Mouse (Mus musculus) liver, embryonic 16.5 days (tissue): ENCODE data around the gene Thada. TPM values are rescaled to one million over a fixed set of nuclear protein-coding genes. Genes with fewer than 3 reads are reported as not detected.

ENCODE experiments used
- ATAC-seq: fragments of 200-750 bp; cut with Nextera tagmentation; 2 replicates; pipeline ENCODE4 v1.8.0; 2017; ENCODE audit warnings: low read depth, mild to moderate bottlenecking, moderate number of reproducible peaks, moderate library complexity
- H3K27ac ChIP-seq: fragments of 300-500 bp; sonication (generic); 2 replicates; pipeline ENCODE4 v1.5.1; 2014; ENCODE audit warnings: mild to moderate bottlenecking, low read length
- H3K27me3 ChIP-seq: fragments of 300-500 bp; sonication (generic); 2 replicates; pipeline ENCODE4 v1.6.1; 2014; ENCODE audit warnings: low read depth, low read length, mixed read lengths; ENCODE audit not compliant: control insufficient read depth, insufficient read depth
- H3K36me3 ChIP-seq: fragments of 300-500 bp; sonication (generic); 2 replicates; pipeline ENCODE4 v1.6.1; 2014; ENCODE audit warnings: mild to moderate bottlenecking; ENCODE audit not compliant: control insufficient read depth, insufficient read depth
- H3K4me1 ChIP-seq: fragments of 300-500 bp; sonication (generic); 2 replicates; pipeline ENCODE4 v1.6.1; 2014; ENCODE audit warnings: low read depth, low read length, mixed read lengths; ENCODE audit not compliant: control insufficient read depth
- H3K4me2 ChIP-seq: fragments of 300-500 bp; sonication (generic); 2 replicates; pipeline ENCODE4 v1.6.1; 2014; ENCODE audit warnings: low read depth, low read length, mixed read lengths
- H3K4me3 ChIP-seq: fragments of 300-500 bp; sonication (generic); 2 replicates; pipeline ENCODE4 v1.5.1; 2014; ENCODE audit warnings: low read depth, mild to moderate bottlenecking, low read length
- H3K9ac ChIP-seq: fragments of 300-500 bp; sonication (generic); 2 replicates; pipeline ENCODE4 v1.6.1; 2014; ENCODE audit warnings: low read depth, low read length
- H3K9me3 ChIP-seq: fragments of 300-500 bp; sonication (generic); replicated peaks from 2 replicates; pipeline ENCODE4 v1.6.1; 2016; ENCODE audit warnings: low read length; ENCODE audit not compliant: control insufficient read depth
- WGBS: fragments of 180-500 bp; shearing (Covaris S2); extraction: QIAGEN DNeasy Blood & Tissue Kit; methylation state at CpG from one replicate; pipeline ENCODE4 v1.1.7; 2014; ENCODE audit not compliant: insufficient replicate concordance; 5-methylcytosine and 5-hydroxymethylcytosine counted together
- polyA plus RNA-seq: library from polyadenylated mRNA; unstranded; fragments of >200 nt; fragmentation: Nextera tagmentation; extraction: Ambion mirVana; gene quantifications from 2 replicates; pipeline ENCODE4 v1.2.1, GENCODE M21; 2015

Thada gene
- polyA plus RNA-seq, 1 experiment from 2014 or later = 2.2 TPM

DNA sequence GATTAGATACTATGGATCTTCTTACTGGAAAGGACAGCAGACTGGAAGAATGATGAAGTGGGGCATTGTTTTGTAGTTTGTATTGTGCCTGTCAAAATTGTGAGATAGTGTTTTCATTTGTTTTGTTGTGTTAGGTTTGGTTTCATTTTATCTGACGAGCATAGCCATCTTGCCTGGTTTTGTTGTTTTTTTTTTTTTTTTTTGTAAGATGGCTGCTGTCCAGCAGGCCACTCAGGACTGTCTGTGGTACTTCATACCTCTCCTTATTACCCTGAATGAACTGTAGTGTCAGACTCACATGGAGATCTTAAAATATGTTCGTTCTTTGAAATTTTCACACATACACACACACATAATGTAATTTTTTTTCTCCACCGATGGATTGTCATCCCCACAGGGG is 36.3 kb upstream of the Thada start:
- Histone ChIP-seq H3K4me3 (no peak overlapping the region), H3K36me3 (no peaks in the 10 kb centered on the region), H3K4me1 (no peaks in the 10 kb centered on the region), H3K9ac (no peak overlapping the region), H3K27ac (no peak overlapping the region), H3K4me2 (no peak overlapping the region), H3K9me3 (no peaks in the 10 kb centered on the region), H3K27me3 (no peaks in the 10 kb centered on the region)
- WGBS = 60% methylated on average over 3 of the region's 3 CpGs
- no peak for ATAC-seq

DNA sequence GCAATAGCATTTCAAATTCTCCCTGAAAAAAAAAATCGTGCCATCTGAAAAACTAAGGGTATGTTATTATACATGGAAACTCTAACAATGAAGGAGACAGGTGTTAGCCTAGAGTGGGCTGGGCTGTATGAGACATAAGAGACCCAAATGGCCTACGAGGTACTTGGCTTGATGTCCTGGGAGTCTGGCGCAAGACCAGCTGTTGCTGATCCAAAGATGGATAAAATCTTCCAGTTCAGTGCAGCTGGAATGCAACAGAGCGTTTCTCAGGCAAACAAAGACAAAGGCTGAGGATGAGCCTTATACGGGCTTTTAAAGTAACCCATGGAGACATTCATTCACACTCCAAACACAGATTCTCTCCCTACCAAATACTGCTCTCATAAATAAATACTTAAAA is 32.6 kb upstream of the Thada start:
- Histone ChIP-seq H3K27me3 (no peaks in the 10 kb centered on the region), H3K4me1 (no peaks in the 10 kb centered on the region), H3K9me3 (no peaks in the 10 kb centered on the region), H3K27ac (no peak overlapping the region), H3K4me3 (no peak overlapping the region), H3K9ac (no peak overlapping the region), H3K4me2 (no peak overlapping the region), H3K36me3 (no peaks in the 10 kb centered on the region)
- ATAC-seq = no peak
- WGBS = 59% methylated on average over 5 of the region's 5 CpGs

DNA sequence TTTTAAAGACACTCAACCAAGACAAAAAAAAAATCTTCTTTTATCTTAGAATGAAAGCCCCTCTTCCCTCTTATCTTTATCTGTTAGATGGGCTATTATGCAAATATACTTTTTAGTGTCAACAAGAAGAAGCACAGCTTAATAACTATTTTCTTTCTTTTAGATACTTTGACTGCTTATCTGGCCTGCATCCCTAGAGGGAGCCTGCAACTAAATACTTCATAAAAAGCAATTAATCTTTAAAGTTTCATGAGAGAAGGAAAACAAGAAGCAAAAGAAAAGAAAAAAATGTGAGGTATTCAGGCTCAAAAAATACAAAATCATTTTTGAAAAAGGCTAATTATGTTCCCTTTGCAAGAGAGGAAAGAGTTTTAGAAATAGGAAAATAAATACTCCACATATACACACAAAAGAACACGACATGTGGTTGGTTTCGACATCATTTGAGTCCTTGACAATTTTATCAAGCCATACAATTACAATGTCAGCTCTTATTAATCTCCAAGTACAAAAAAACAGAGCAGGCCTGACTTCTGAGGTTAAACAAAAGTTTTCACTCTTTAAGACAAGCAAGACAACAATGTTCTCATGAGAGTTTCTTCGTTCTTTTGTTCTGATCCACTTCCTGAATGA is 32.1 kb upstream of the Thada start:
- no peak overlapping the region for H3K4me2 ChIP-seq
- ATAC-seq = no peak
- H3K9me3 ChIP-seq = no peaks in the 10 kb centered on the region
- no peaks in the 10 kb centered on the region for H3K36me3 ChIP-seq
- no peak overlapping the region for H3K4me3 ChIP-seq
- H3K9ac ChIP-seq = no peak overlapping the region
- H3K27me3 ChIP-seq = no peaks in the 10 kb centered on the region
- no peak overlapping the region for H3K27ac ChIP-seq
- WGBS = 58% methylated on average over 3 of the region's 3 CpGs
- H3K4me1 ChIP-seq = no peaks in the 10 kb centered on the region

DNA sequence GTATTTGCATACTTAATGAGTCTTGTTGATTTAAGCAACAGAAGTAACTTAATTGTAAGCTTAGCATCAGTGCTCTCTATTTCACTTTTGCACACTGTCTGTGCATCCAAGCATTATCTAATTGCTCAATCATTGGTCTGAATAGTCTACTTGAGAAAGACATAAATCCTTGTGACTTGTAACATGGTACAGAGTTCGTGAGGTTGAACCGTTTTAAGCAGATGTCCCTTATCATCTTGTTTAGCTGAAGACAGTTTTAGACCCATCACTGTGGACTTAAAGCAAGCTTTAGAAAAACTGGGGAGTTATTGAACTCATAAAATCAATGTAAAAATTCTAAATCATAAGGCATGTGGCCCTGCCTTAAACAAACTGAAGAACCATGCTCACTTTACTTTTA is 31.6 kb upstream of the Thada start:
- Histone ChIP-seq H3K27ac (no peak overlapping the region), H3K4me3 (no peak overlapping the region), H3K27me3 (no peaks in the 10 kb centered on the region), H3K9ac (no peak overlapping the region), H3K9me3 (no peaks in the 10 kb centered on the region), H3K4me2 (no peak overlapping the region), H3K36me3 (no peaks in the 10 kb centered on the region), H3K4me1 (no peaks in the 10 kb centered on the region)
- ATAC-seq = no peak
- 36% methylated on average over 2 of the region's 2 CpGs for WGBS

DNA sequence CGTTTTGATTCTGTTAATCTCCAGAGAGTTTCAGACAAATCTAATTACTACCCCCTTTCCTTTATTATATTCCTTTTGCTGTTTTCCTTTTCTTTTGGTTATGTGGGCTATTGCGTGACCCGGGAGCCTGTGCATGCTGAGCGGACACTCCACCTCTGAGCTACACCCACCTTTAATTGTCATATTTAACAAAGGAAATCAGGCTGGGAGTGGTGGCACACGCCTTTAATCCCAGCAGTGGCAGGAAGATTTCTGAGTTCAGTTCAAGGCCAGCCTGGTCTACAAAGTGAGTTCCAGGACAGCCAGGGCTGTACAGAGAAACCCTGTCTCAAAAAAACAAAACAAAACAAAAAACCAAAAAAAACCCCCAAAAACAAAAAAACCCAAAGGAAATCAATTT is 31.0 kb upstream of the Thada start:
- 72% methylated on average over 5 of the region's 5 CpGs for WGBS
- Histone ChIP-seq H3K4me2 (no peak overlapping the region), H3K27me3 (no peaks in the 10 kb centered on the region), H3K36me3 (no peaks in the 10 kb centered on the region), H3K9ac (no peak overlapping the region), H3K4me3 (no peak overlapping the region), H3K4me1 (no peaks in the 10 kb centered on the region), H3K9me3 (no peaks in the 10 kb centered on the region), H3K27ac (no peak overlapping the region)
- no peak for ATAC-seq

DNA sequence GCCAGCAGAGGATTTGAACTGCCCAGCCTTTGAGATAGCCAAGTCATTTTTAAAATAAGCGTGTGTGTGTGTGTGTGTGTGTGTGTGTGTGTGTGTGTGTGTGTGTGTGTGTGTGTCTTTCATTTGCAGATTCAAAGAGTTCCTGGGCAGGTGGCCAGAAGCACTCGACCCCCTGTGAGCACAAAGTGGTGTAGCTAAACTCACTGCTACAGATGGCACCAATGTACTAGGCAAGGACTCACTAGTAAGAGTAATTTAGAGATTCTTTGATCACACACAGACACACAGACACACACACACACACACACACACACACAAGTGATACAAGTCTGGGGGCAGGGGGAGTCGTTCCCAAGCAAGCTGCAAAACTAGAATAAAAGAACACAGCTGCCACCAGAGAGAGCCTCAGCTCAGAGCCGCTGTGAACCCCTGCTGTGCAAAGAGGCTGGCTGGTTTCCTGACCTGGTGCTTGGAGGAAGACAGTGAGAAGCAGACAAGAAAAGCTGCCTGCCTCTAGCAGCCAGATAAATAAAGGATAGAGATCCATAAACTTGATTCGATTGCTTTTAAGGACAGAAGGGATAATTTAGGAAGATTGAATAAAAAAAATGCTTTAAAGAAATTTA is 26.4 kb upstream of the Thada start:
- 46% methylated on average over 5 of the region's 5 CpGs for WGBS
- H3K36me3 ChIP-seq = no peaks in the 10 kb centered on the region
- no peaks in the 10 kb centered on the region for H3K27me3 ChIP-seq
- H3K4me3 ChIP-seq = no peak overlapping the region
- H3K9ac ChIP-seq = no peak overlapping the region
- no peaks in the 10 kb centered on the region for H3K9me3 ChIP-seq
- no peak overlapping the region for H3K27ac ChIP-seq
- H3K4me1 ChIP-seq = no peaks in the 10 kb centered on the region
- H3K4me2 ChIP-seq = no peak overlapping the region
- no peak for ATAC-seq

DNA sequence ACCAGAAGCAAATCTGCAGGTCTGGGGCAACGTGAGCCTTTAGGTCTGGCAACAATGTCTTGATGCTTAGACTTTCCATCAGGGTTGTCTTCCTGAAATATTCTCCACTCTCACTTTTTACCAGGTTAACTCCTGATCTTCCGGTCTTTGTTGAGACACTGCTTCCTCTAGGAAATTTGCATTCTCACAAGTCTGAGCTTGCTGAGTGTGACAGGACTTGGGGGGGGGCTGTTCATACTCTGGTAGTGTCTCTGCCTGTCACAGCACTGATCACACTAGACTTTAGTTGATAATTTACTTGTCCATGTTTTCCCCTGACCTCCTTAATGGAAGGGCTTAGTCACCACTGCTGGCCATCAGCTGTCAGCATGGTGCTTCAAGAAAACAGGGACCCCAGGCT is 21.4 kb upstream of the Thada start:
- Histone ChIP-seq H3K4me3 (no peak overlapping the region), H3K4me2 (no peak overlapping the region), H3K27me3 (no peaks in the 10 kb centered on the region), H3K36me3 (no peaks in the 10 kb centered on the region), H3K4me1 (no peaks in the 10 kb centered on the region), H3K27ac (no peak overlapping the region), H3K9me3 (no peaks in the 10 kb centered on the region), H3K9ac (no peak overlapping the region)
- 56% methylated on average over 2 of the region's 2 CpGs for WGBS
- ATAC-seq = no peak

DNA sequence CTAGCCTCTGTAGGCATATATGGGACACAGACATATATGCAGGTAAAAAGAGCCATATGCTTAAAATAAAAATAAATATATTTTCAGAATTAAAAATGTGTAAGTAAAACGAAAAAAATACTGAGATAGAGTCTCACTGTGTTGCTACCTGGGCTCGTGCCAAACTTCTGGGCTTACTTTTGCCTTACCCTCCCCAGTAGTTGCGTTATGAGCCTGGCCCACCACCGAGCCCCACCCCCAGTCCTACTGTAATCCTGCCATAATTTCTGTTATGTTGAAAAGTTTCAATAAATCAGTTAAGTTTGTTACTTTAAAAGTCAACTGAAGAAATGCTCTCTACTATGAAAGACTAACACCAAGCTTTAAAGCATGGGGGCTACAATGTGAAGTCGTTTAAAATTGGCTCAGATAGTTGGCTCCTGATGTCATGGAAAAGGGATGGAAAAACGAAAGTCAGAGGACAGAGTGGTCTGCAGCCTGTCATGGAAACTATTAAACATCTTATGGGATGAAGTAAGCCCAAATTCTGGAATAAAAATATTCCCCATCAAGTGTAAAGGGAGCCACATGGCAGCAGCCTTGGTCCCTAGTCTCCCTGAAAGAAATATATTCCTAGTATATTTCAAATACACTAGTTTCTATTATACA is 17.8 kb upstream of the Thada start:
- Histone ChIP-seq H3K36me3 (no peaks in the 10 kb centered on the region), H3K9me3 (no peaks in the 10 kb centered on the region), H3K4me2 (no peak overlapping the region), H3K4me3 (no peak overlapping the region), H3K27me3 (no peaks in the 10 kb centered on the region), H3K4me1 (no peaks in the 10 kb centered on the region), H3K27ac (no peak overlapping the region), H3K9ac (no peak overlapping the region)
- WGBS = 56% methylated on average over 6 of the region's 6 CpGs
- no peak for ATAC-seq

DNA sequence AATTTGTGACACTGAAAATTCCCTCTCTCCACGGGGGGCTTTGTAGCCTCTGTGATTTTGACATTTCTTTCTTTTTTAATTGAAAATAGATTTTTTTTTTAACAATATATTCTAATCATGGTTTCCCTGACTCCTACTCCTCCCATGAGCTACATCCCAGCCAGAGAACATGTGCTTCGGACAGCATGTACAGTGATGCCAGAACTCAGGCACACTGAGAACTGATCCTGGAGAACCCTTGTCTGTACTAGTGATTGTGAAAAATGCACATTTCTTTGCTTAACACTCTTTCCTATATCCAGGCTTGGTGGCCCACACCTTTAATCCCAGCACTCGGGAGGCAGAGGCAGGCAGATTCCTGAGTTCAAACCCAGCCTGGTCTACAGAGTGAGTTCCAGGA is 16.8 kb upstream of the Thada start:
- no peak overlapping the region for H3K4me2 ChIP-seq
- H3K9ac ChIP-seq = no peak overlapping the region
- no peaks in the 10 kb centered on the region for H3K9me3 ChIP-seq
- no peaks in the 10 kb centered on the region for H3K27me3 ChIP-seq
- no peak overlapping the region for H3K27ac ChIP-seq
- no peak overlapping the region for H3K4me3 ChIP-seq
- no peaks in the 10 kb centered on the region for H3K36me3 ChIP-seq
- no peak for ATAC-seq
- no peaks in the 10 kb centered on the region for H3K4me1 ChIP-seq
- 63% methylated on average over 3 of the region's 3 CpGs for WGBS
